Mouse (Mus musculus): ENCODE data around the gene Cyb561d2. TPM values are rescaled to one million over a fixed set of nuclear protein-coding genes. Genes with fewer than 3 reads are reported as not detected.
"Not testable (repeated sequence)": the region's sequence is repeated elsewhere in the genome, so short reads cannot be mapped to it uniquely, and the experiment has no call there.

Gene Cyb561d2
- total RNA-seq, 2 experiments from 2014 or later = 2.2 to 2.5 TPM

DNA sequence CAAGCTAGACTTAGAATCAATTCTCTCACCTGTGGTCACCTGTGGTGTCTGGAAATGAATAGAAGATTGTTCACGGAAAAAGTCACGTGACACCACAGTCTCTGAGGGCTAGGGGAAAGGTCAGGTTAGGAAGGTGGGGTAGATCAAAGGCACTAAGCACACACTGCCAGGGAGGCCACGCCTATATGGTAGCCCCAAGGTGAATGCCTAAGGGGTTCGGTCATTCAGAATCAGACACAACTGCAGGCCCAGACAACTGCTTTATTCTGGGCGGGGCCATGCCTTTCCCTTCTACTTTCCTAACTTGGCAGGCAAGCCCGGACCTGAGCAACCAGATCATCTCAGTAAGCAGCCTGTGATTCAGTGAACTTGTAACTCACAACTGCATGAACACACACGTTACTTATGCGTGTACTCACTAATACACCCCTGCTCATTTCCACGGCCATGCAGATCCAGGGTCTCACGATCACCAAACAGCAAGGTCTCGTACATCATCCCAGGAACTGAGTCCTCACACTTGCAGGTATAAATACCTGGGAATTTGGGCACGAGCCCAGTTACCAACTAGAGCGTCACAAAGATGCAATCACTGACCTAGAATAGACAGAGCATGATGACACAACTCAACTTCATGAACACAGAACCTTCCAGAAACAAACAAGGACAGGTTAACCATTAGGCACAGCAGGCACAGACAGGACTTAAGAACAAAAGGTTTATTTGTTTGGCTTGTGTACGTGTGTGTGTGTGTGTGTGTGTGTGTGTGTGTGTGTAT lies 33.8 kb upstream of the Cyb561d2 start:
- intact Hi-C loops (cut with DNase I; ENCODE audit: low total_unique reads) = no loop called here
- DNase-seq = no peak

DNA sequence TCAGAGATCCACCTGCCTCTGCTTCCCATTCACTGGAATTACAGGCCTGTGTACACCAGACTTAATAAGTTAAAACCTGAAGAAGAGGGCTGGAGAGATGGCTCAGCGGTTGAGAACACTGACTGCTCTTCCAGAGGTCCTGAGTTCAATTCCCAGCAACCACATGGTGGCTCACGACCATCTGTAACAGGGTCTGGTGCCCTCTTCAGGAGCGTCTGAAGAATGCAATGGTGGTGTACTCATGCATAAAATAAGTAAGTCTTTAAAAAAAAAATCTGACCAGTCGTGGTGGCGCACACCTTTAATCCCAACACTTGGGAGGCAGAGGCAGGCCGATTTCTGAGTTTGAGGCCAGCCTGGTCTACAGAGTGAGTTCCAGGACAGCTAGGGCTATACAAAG lies 31.8 kb upstream of the Cyb561d2 start:
- intact Hi-C loops (cut with DNase I; ENCODE audit: low total_unique reads); DNase-seq: not testable (repeated sequence)

DNA sequence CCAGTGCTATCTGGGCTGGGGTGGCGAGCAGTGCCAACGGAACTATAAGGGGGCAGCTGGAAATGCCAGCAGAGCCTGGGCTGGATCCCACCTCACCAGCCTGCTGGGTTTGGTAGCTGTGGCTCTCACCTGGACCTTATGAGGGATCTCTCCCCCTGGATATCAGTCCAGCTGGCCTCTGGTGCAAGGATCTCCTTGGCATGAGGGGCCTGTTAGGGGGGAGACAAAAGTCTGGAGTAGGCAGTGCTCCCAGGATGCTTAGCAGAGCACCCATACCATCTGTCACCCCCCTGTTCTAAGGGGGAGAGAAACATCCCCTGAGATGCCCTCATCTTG lies 30.3 kb upstream of the Cyb561d2 start:
- intact Hi-C loops (cut with DNase I; ENCODE audit: low total_unique reads) = no loop called here
- DNase-seq = no peak

DNA sequence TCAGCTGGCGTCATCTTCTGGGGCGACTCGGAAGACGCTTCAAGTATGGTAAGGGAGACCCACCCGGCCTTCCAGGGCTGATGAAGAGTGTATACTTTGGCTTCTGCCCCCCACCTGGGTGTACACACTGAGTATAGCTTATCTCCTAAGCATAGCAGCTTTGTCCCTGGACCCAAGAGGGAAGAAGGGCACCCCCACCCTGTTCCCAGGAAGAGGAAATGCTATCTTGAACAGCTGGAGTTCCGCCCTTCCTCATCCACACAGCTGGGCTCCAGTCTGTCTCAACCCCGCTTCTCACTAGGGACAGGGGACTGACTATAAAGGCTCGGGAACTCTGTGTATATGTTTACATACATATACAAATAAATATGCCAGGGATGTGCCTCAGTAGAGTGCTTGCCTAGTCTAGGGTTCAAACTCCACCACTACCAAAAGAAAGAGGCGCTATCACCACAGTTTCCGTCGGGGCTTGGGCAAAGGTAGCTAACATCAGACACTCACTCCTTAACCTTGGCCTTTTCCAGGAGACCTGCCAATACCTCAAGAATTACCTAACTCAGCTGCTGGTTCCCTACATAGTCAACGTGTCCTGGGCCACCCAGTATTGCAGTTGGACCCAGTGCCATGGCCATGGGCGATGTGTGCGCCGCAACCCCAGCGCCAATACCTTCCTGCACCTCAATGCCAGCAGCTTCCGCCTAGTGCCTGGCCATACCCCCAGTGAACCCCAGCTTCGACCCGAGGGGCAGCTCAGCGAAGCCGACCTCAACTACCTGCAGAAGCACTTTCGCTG lies 29.7 kb upstream of the Cyb561d2 start:
- no peak for DNase-seq
- intact Hi-C loops (cut with DNase I; ENCODE audit: low total_unique reads) = no loop called here

DNA sequence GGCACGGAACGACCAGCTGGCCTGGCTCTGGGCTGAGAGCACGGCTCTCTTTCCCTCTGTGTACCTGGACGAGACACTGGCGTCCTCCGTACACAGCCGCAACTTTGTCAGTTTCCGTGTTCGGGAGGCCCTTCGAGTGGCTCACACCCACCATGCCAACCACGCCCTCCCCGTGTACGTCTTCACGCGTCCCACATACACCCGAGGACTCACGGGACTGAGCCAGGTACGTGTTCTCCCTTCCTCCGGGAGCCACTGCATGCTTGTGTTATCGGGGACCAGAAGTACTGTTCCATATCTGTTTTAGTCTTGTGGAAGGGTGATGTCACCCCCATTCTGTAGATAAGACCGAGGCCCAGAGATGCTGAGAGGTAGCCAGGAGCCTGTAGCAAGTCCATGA lies 28.9 kb upstream of the Cyb561d2 start:
- intact Hi-C loops (cut with DNase I; ENCODE audit: low total_unique reads) = no loop called here
- DNase-seq = no peak

DNA sequence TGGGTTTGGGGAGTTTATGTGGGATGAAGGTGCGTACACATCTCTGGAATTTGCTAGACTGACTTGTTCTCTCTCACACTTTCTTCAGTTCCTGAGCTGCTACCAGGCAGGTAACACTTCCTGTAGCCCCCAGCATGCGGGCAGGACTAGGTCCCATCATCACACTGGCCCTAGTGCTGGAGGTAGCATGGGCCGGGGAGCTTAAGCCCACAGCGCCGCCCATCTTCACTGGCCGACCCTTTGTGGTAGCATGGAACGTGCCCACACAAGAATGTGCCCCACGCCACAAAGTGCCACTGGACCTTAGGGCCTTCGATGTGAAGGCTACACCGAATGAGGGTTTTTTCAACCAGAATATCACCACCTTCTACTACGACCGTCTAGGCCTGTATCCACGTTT lies 28.0 kb upstream of the Cyb561d2 start:
- no peak for DNase-seq
- intact Hi-C loops (cut with DNase I; ENCODE audit: low total_unique reads) = no loop called here

DNA sequence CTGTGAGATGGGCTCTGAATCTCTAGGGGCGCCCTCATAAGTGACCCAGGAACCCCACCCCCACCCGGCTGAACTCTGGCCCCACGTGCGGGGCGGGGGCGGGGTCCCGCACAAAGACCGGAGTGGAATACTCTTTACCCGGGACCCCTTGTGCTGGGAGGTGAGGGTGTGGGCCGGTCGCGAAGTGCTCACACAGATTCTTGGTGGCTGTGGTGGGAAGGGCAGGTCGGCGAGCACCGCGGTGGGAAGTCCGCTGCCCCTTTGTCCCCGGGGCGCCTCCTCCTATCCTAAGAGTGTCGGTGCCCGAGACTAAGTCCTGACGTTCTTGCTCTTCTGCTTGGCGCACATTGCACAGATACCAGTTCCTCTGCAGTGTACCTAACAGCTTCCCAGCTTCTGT lies 27.3 kb upstream of the Cyb561d2 start:
- intact Hi-C loops (cut with DNase I; ENCODE audit: low total_unique reads) = no loop called here
- no peak for DNase-seq

DNA sequence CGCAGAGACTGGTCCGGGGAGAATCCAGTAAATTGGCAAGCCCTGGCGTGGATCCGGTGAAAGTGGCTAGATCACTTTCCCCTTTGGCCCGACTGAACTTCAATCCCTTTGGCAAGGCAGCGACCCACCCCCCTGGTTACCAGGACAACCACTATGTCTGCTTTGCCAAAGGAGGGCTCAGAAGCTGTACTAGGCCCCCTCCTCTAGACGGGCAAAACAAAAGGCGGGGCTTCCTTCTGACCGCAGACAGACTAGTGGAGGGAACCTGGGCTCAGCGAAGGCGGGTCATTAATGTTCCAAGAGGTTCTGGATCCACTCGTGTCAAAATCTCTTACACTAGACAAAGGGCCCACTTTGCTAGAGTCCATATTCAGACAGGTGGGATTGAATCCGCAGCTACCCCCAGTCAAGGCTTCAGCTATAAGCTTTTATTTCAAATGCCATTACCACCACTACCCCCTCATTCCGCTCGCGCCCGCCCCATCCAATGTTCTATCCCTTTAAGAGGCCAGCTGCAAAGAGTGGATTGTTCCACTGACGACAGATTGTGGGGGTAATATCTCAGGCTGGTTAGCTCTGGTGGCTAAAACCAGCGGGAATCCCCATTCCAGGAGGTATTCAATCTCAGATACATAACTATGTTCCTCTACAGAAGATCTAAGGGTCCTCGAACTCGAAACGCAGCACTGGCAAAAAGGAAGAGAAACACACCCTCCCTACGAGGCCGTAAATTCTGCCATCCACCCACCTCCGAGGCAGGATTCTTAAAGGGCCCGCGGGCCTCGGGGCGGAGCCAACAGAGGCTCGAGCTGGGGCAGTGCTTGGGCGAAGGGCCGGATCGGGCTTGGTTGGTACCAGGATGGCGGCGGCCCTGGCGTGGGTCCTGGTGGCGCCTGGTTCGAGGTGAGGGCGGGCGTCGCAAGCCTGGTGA lies 26.6 kb upstream of the Cyb561d2 start:
- DNase-seq = peak; percentile 85
- intact Hi-C loops (cut with DNase I; ENCODE audit: low total_unique reads) = no loop called here

DNA sequence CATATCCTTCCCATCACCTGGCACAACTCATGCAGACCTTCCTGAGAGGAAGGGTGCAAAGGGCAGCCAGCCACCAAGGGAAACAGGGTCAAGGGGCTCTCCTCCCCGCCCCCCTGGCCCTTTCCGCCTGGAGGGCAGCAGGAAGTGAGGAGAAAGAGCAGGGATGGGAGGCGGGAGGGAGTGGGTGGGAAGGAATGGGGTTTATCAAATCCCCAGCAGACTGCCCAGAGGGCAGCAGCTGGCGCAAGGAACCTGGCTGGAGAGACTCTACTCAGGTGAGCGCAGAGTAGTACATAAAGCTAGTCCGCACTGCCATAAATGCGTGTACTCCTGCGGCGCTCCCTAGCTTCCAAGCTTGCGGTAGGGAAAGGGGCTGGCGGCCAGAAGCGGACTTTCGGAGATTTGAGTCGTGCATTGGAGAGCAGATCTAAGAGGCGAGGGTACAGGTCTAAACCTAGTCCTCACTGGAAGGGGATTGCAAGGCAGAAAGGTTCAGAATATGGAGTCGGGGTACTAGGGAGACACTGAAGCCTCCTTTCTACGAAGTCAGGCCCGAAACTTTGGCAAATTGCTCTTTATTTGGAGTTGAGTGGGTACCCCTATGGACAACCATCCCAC lies 25.8 kb upstream of the Cyb561d2 start, which contains the start of gene Hyal2:
Gene Hyal2, plus strand, starts transcription at position 244 of the 618 bp plus-strand sequence.
- intact Hi-C loops (cut with DNase I; ENCODE audit: low total_unique reads) = no loop called here
- DNase-seq = no peak

DNA sequence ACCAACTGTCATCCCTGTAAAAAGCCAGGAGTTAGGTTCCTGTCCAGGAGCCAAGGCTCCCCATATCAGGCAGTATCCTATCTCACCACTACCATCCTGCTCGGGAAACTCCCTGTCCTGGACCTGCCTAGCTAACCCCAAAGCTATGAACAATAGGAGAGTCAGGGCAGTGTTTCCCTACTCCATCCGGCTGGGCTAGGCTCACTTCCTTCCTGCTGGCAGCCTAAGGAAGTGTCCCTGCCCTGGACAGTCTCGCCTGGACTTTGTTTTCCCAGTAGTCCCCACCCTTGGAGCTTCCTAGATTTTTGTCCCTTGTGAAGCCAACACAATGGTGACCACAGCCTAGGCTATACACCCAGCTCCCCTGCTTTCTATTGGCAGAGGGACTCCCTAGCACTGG lies 24.9 kb upstream of the Cyb561d2 start:
- no peak for DNase-seq
- intact Hi-C loops (cut with DNase I; ENCODE audit: low total_unique reads) = no loop called here

DNA sequence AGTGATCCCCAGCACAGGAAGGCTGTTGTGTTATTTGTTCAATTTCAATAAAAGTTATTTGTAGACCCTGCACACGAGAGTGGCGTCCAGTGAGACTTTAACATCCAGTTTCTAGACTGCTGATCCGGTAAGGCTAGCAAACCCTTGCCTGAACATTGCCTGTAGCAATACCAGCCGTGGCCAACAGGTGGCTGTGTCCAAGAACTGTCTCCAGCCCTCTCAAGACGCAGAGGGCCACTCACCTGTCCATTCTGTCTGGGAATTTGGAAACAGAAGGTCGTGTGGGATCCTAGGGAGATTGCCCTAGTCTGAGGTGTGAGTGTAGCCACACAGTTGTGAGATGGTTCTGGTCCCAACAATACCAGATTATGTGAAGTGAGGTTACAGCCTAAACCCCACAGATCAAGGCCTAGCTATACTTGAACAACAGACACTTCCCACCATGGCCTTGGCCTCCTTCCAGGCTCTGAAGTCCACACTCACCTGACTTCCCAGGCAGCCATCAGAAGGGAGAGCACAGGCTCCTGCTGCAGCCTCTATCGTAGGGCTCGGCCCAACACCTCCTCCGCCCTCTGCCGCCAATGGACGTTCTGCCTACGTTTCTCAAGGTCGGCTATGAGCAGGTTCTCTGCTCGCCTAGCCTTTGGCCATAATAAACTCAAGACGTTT lies 24.2 kb upstream of the Cyb561d2 start:
- DNase-seq = peak; percentile 80
- intact Hi-C loops (cut with DNase I; ENCODE audit: low total_unique reads) = no loop called here

DNA sequence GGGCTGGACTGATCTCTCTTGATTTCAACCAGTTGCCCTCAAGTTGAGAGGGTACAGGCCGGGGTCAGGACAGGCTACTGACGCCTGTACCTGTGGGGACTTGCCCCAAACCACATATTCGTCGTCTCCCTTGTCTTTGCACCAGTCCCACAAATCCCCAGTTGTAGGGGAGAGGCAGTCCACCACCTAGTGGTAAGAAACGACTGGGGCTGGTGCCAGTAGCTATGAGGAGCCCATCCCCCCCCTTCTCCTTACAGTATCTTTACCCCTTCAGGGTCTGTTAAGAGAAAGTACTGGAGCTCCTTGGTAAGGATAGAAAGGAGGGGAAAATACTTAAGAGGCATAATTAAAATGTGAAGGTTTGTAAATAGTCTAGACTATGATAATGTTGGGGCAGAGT lies 23.6 kb upstream of the Cyb561d2 start:
- DNase-seq; intact Hi-C loops (cut with DNase I; ENCODE audit: low total_unique reads): not testable (repeated sequence)

DNA sequence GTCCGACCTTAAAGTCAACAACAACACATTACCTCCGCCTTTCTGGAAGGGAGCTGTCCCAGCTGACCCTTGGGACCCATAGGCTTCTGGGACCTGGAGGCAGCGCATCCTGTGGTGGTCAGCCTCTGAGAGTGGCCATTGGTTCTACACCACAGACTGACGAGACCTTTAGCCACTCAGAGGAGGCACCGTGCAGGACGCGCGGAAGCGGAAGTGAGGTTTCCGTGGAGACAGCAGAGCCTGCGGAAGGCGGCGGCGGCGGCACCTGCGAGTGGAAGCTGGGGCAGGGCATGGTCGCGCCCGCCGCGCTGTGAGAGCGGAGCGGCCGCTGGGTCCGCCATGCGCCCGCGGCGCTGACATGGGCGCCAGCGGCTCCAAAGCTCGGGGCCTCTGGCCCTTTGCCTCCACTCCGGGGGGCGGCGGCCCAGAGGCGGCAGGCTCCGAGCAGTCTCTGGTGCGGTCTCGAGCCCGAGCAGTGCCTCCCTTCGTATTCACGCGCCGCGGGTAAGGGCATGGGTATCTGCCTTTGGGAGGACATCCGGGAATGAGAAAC lies 21.1 kb upstream of the Cyb561d2 start, which contains the start of gene Tusc2:
Gene Tusc2, plus strand, starts transcription at position 227 of the 553 bp plus-strand sequence.
- DNase-seq = peak; percentile 94
- intact Hi-C loops (cut with DNase I; ENCODE audit: low total_unique reads) = no loop called here

DNA sequence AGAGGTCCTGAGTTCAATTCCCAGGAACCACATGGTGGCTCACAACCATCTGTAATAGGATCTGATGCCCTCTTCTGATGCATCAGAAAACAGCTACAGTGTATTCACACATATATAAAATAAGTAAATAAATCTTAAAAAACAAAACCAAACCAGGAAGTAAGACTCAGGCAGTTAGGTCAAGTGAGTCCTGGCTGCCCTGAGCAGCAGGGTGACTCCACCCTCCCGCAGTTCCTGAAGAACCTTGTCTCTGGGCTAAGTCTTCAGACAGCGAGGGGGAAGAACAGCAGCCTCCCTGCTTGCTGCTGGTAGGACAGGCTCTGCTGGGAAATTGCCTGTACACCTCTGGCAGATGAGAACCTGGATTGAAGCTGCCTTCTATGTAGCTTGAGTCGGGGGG lies 14.4 kb upstream of the Cyb561d2 start:
- DNase-seq = no peak
- intact Hi-C loops (cut with DNase I; ENCODE audit: low total_unique reads) = no loop called here

DNA sequence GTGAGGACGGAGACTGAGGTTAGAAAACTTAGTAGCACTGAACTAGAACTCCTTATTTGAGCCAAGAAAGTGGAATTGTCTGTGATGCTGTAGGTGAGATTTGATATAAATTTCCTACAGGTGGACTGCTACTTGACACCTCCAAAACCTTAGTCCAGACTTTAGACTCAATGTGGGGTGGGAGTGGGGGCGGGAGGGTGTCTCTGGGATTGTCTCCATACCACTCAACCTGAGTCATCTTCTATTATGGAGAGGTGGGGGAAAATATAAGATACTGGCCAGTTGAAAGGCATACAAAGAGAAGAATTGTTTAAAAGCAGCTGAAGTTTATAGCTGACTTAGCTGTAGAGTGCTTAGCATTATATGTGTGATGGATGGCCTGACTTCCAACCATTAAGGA lies 13.7 kb upstream of the Cyb561d2 start:
- intact Hi-C loops (cut with DNase I; ENCODE audit: low total_unique reads) = no loop called here
- no peak for DNase-seq

DNA sequence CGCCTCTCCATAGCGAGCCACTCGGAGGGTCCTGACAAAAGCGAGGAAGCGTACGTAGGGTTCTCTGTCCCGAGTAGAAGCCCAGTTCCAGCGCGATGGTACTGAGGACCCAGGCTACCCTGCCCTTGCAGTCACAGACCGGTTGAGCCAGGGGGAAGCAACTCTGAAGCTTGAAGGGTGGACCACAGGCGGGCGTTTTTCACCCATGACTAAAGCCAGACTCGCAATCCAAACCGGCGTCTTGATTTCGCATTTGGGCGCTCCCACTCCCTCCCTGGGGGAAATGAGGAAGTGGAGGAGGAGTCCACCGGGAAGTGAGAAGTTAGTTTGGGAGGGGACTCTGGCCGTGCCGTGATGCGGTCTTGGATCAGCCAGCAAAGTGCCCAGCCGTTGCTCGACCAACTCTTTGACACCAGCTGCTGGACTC lies 13.1 kb upstream of the Cyb561d2 start:
- intact Hi-C loops (cut with DNase I; ENCODE audit: low total_unique reads) = no loop called here
- DNase-seq = peak; percentile 70

DNA sequence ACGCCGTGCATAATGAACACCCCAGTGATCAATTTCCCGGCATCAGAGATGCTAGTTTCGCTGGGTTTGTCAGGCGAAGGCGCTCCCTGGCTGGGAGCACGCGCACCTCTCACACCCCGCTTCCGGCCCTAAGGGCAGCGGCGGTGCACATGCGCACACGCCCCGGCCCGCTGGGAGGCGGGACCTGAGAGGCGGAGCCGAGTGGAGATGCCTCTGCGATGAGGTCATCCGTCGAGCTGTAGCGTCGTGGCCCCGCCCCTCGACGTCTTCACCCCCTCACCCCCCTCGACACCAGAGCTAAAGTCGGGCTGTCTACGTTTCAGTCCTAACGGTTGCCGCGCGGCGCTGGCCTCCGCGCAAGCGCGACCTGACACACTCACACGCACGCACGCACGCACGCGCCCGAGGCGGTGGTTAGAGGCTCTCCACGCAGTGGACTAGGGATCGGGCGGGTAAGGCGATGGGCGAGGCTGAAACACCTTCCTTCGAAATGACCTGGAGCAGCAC lies 12.4 kb upstream of the Cyb561d2 start:
- intact Hi-C loops (cut with DNase I; ENCODE audit: low total_unique reads) = no loop called here
- peak; percentile 95 for DNase-seq

DNA sequence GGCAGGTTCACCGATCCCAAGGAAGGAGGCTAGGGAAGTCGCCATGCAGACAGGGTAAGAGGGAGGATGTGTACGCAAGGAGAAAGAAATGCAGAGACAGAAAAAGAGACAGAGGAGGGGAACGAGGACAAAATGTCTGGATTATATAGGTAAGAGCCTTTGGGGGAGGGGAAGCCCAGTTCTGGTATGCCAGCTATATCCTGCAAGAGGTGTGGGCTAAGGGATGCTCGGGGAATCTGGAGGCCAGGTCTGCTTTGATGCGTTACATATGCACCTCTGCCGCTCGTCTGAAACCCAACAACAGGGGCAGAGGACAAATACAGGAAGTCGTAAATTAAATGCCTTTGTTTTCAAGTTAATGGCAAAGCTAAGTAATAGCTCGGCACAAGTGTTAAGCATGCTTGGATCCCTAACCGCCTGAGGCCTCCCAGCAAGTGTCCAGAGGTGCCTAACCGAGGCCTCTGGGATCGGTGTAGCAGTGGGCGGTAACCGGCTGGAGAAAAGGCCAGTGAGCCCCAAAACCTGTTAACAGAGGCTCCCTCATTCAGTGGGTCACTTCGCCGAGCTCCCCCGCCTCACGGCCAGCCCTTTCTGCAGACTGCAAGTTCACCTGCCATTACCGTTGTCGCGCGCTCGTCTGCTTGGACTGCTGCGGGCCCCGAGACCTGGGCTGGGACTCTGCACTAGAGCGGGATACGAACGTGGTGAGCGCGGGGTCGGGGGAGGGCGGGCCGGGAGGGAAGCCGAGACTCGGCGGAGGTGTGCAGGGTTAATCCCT lies 11.7 kb upstream of the Cyb561d2 start:
- intact Hi-C loops (cut with DNase I; ENCODE audit: low total_unique reads) = no loop called here
- DNase-seq = no peak

Measured in gastrocnemius, postnatal 14 days (tissue).